Mouse (Mus musculus): ENCODE data around the gene Arih1. TPM values are rescaled to one million over a fixed set of nuclear protein-coding genes. Genes with fewer than 3 reads are reported as not detected.
A peak's percentile ranks its signal among the peaks of the same experiment; 100 is the strongest.

Arih1 gene
- polyA plus RNA-seq, 1 experiment from 2014 or later: 23.1 TPM

DNA sequence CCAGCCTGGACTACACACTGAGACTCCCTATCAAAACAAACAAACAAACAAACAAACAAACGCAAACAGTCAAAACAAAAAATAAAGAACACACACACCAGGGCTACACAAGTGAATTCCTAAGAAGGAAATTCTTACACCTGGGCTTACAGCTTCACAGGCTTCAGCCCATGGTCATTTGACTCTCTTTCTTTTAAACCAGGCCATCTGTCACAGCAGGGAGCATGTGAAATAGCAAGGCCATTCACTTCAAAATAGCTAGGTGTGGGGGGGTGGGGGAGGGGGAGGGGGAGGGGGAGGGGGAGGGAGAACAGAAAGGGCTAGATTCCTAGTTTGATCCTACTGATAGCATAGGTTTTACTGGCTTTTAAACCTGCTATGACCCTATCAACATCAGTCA lies 21.7 kb upstream of the Arih1 start:
- no peak for ATAC-seq

DNA sequence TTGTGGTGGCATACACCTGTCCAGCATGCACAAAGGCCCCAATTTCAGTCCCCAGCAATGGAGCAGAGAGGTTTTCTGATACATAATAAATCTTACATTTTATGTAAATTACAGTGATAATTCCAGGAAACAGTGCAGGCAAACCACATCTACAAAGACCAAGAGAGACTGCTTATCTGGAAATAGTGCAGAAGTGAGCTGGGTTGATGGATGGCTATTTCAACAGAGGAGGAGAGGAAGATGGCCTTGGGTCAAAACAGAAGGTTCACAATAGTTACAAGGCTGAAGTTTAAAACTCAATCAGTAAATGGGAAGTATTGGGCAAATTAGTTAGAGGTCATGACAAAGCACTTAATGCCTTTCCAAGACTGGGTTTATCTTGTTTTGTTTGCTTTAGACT lies 913 bp upstream of the Arih1 start:
- no peaks in the 10 kb centered on the region for H3K36me3 ChIP-seq
- peaks cover 26% of the 10 kb centered on the region for H3K4me1 ChIP-seq (replicated peaks)

More for the DNA sequence above, 21.7 kb upstream of the Arih1 start:
- H3K36me3 ChIP-seq: no peaks in the 10 kb centered on the region
- no peaks in the 10 kb centered on the region for H3K9me3 ChIP-seq
- no peaks in the 10 kb centered on the region for H3K4me1 ChIP-seq (replicated peaks)
- no peak overlapping the region for H3K4me2 ChIP-seq (replicated peaks)
- no peak overlapping the region for H3K4me3 ChIP-seq (replicated peaks)
- H3K9ac ChIP-seq (replicated peaks): no peak overlapping the region
- no peak overlapping the region for H3K27ac ChIP-seq
- WGBS: 69% methylated on average over 1 of the region's 1 CpGs
- H3K27me3 ChIP-seq: no peaks in the 10 kb centered on the region

DNA sequence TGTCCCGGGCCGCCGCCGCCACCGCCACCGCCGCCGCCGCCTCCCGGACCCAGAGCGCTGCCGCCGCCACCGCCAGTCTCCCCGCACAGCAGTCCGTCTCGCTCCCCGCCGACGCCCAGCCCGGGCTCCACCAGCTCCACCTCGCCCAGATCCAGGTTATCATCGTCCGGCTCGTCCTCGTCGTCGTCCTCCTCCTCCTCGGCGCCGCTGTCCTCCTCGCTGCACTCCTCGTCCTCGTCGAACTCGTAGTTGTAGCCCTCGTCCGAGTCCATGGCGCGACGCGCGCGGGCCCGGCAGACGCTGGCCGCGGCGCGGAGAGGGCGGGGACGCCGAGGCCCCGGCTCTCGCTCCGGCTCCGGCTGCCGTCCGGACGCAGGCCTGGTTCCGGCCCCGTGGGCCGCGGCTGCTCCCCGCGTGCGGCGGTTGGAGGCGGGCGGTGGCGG lies 321 bp downstream of the Arih1 start:
- Histone ChIP-seq H3K27me3 (no peaks in the 10 kb centered on the region), H3K4me3 (replicated peaks) (peak overlapping the region; percentile 100), H3K9me3 (no peaks in the 10 kb centered on the region), H3K4me1 (replicated peaks) (peaks cover 33% of the 10 kb centered on the region), H3K27ac (peak overlapping the region; percentile 100), H3K9ac (replicated peaks) (peak overlapping the region; percentile 99), H3K4me2 (replicated peaks) (peak overlapping the region; percentile 91), H3K36me3 (no peaks in the 10 kb centered on the region)
- peak; percentile 48 for ATAC-seq
- 0% methylated on average over 23 of the region's 71 CpGs for WGBS

More for the DNA sequence above, 913 bp upstream of the Arih1 start:
- H3K4me2 ChIP-seq (replicated peaks): peak overlapping the region; percentile 59
- H3K27ac ChIP-seq: peak overlapping the region; percentile 100
- peak overlapping the region; percentile 100 for H3K4me3 ChIP-seq (replicated peaks)
- no peak for ATAC-seq
- H3K9ac ChIP-seq (replicated peaks): peak overlapping the region; percentile 99
- H3K27me3 ChIP-seq: no peaks in the 10 kb centered on the region
- no peaks in the 10 kb centered on the region for H3K9me3 ChIP-seq

DNA sequence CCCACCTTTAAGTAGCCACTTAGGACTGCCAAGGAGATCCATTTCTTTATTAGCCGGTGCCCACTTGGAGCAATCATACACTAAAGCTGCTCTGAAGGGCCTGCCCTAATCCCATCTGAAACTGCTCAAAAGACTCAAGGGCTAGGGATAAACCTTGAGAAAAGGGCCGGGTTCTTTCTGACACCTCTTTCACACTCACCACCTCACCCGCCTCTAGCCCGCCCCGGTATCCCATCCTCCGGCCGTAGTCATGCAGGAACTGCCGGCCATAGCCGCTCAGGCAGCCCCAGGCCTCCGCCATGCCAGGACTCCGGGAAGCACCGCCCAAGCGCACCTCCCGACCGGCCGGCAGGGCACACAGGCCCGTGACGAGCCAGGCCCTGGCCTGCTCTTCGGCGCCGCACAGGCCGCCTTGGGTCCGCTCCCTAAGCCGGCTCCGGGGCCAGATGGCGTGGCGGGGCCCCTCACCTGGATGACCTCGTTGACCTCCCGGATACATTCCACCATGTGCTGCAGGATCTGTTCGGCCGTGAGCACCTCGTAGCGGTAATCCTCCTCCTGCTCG lies 825 bp downstream of the Arih1 start:
- Histone ChIP-seq H3K9ac (replicated peaks) (peak overlapping the region; percentile 99), H3K4me1 (replicated peaks) (peaks cover 33% of the 10 kb centered on the region), H3K4me2 (replicated peaks) (peak overlapping the region; percentile 91), H3K27me3 (no peaks in the 10 kb centered on the region), H3K36me3 (no peaks in the 10 kb centered on the region), H3K9me3 (no peaks in the 10 kb centered on the region), H3K27ac (peak overlapping the region; percentile 100), H3K4me3 (replicated peaks) (peak overlapping the region; percentile 100)
- peak; percentile 55 for ATAC-seq
- WGBS: under 1% methylated on average over 34 of the region's 34 CpGs

DNA sequence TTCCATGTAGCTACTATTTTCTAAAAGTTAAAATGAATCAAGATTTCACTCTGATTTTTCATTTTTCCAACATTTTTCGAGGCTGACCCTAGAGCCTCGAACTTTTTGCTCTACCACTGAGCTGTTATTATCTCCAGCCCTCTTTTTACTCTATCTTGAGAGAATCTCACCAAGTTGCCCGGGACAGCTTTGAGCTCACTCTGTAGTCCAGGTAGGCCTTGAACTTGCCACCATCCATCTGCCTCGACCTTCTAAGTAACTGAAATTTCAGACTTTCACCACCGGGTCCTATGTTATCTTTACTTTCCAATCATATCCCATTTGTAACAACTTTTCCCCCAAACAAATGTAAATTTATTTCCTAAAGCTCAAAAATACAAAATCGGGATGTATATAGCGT lies 1.7 kb downstream of the Arih1 start:
- H3K4me3 ChIP-seq (replicated peaks): peak overlapping the region; percentile 100
- H3K9ac ChIP-seq (replicated peaks): peak overlapping the region; percentile 99
- H3K36me3 ChIP-seq: no peaks in the 10 kb centered on the region
- H3K27ac ChIP-seq: no peak overlapping the region
- peaks cover 33% of the 10 kb centered on the region for H3K4me1 ChIP-seq (replicated peaks)
- H3K27me3 ChIP-seq: no peaks in the 10 kb centered on the region
- peak overlapping the region; percentile 91 for H3K4me2 ChIP-seq (replicated peaks)
- H3K9me3 ChIP-seq: no peaks in the 10 kb centered on the region
- no peak for ATAC-seq
- WGBS: 21% methylated on average over 7 of the region's 7 CpGs

DNA sequence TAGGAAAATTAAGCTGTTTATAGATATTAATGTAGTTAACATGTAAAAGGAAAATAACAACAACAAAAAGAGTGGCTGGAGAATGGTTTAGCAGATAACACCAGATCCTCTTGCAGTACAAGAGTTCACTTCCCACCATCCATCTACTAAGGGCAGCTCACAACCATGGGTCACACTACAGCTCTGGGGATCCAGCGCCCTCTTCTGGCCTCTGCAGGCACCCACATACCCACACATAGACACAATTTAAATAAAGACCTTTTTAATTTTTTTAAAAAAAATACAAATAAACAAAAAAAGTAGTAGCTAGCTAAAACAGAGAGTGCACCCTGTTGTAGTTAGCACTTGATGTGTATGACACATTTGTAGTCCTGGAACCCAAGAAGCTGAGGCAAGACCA lies 4.0 kb downstream of the Arih1 start:
- peaks cover 41% of the 10 kb centered on the region for H3K4me1 ChIP-seq (replicated peaks)
- H3K4me2 ChIP-seq (replicated peaks): peak overlapping the region; percentile 31; the same call in 1 of the 2 replicates
- no peak overlapping the region for H3K9ac ChIP-seq (replicated peaks)
- 37% methylated on average over 1 of the region's 1 CpGs for WGBS
- H3K9me3 ChIP-seq: no peaks in the 10 kb centered on the region
- H3K36me3 ChIP-seq: no peaks in the 10 kb centered on the region
- 0 out of 2 replicates have a peak overlapping the region, but pooled peaks have one; percentile 2 for H3K4me3 ChIP-seq (replicated peaks)
- no peak for ATAC-seq
- H3K27me3 ChIP-seq: no peaks in the 10 kb centered on the region
- no peak overlapping the region for H3K27ac ChIP-seq

DNA sequence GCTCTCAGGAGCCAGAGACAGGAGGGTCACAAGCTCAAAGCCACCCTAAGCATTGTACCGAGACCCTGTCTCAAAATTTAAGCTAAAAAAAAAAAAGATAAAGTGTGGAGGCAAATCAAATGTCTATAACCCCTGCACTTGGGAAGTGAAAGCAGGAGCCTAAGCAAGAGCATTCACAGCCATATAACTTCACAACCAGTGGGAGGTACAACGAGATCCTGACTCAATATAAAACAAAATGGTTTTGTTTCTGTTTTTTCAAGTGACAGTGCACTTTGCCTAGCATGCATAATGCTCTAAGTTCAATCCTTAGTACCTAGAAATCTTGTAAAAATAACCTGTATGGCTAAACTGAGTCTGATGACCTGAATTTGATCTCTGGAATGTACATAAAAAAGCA lies 9.8 kb downstream of the Arih1 start:
- Histone ChIP-seq H3K4me2 (replicated peaks) (no peak overlapping the region), H3K9ac (replicated peaks) (no peak overlapping the region), H3K4me1 (replicated peaks) (peaks cover 13% of the 10 kb centered on the region), H3K4me3 (replicated peaks) (no peak overlapping the region), H3K9me3 (no peaks in the 10 kb centered on the region), H3K27me3 (no peaks in the 10 kb centered on the region), H3K27ac (no peak overlapping the region), H3K36me3 (0 out of 2 replicates have a peak, but pooled peaks cover 8% of the 10 kb centered on the region)
- 97% methylated on average over 2 of the region's 2 CpGs for WGBS
- ATAC-seq: no peak

DNA sequence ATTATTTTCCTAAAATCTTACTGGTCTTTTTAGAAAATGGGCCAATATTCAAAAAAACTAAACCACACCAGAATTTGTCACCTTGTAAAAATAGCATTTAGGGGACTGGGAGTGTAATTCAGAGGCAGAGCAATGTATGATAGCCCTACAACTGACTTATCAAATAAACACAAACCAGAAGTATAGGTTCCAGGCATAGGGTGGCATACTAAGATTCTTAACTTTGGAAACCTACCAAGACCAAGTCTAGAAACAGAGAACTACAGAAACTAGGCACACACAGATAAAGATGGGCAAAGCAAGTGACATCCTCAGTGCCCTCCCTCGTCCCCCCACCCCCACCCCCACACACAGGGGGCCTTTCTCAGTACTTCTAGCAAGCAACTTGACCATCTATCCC lies 11.6 kb downstream of the Arih1 start:
- no peak overlapping the region for H3K4me2 ChIP-seq (replicated peaks)
- WGBS: 92% methylated on average over 1 of the region's 1 CpGs
- H3K9ac ChIP-seq (replicated peaks): no peak overlapping the region
- H3K4me3 ChIP-seq (replicated peaks): no peak overlapping the region
- H3K27ac ChIP-seq: no peak overlapping the region
- no peak for ATAC-seq
- peaks cover 12% of the 10 kb centered on the region for H3K4me1 ChIP-seq (replicated peaks)
- H3K27me3 ChIP-seq: no peaks in the 10 kb centered on the region
- no peaks in the 10 kb centered on the region for H3K9me3 ChIP-seq
- H3K36me3 ChIP-seq: 0 out of 2 replicates have a peak, but pooled peaks cover 8% of the 10 kb centered on the region

DNA sequence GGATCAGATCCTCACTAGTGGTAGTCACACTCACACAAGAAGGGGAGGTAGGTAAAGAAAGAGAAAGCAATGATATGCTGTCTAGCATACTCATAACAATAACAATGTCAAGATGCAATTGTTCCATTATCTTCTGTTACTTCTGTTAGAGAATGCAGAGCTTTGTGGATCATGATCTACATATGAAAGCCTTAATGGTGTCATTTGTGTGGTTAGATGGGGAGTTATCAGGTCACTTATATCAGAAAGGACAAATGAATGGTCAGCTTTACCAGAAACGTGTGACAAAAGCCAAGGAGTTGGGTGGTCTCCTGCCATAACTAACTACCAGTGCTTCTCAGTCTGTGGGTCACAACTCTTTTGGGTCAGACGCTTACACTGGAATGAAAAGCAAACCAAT lies 13.2 kb downstream of the Arih1 start:
- no peaks in the 10 kb centered on the region for H3K27me3 ChIP-seq
- 0 out of 2 replicates have a peak, but pooled peaks cover 8% of the 10 kb centered on the region for H3K36me3 ChIP-seq
- WGBS: 71% methylated on average over 2 of the region's 2 CpGs
- H3K4me3 ChIP-seq (replicated peaks): no peak overlapping the region
- ATAC-seq: no peak
- no peaks in the 10 kb centered on the region for H3K9me3 ChIP-seq
- no peak overlapping the region for H3K9ac ChIP-seq (replicated peaks)
- H3K4me1 ChIP-seq (replicated peaks): peaks cover 8% of the 10 kb centered on the region; the same call in 1 of the 2 replicates
- no peak overlapping the region for H3K27ac ChIP-seq
- no peak overlapping the region for H3K4me2 ChIP-seq (replicated peaks)

DNA sequence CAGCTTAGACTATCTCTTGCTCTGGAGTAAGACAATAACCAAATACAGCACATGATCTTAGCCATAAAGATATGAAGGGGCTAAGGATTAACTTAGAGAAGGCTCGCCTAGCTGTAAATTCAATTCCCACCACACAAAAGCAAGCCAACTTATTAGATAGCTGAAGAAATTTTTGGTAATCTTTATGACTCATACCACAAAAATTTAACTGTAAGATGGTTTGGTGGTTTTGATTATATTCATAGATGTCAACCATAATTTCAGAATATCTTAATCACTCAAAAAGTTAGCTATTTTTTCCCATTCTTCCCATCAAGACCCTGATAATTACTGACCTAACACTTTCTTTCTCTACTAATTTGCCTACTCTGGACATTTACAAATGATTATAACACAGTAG lies 17.0 kb downstream of the Arih1 start:
- ATAC-seq: no peak
- WGBS: 84% methylated on average over 1 of the region's 1 CpGs
- no peak overlapping the region for H3K4me2 ChIP-seq (replicated peaks)

DNA sequence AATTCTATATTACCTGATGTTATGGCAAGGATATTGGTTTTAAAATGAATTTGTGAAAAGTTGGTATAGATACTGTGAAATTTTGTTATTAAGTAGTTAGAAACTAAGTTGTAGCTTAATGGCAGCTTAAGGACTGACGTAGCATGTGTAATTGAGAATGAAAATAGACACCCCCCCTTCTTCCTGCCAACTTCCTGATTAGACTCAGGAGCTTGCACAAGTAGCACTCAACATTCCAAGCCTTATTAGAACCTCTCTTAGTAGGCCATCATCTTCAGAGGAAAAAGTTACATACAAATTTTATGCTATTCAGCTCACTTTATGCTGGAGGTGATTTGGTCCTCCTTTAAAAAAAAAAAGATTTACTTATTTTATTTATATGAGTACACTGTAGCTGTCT lies 22.1 kb downstream of the Arih1 start:
- Histone ChIP-seq H3K9ac (replicated peaks) (no peak overlapping the region), H3K4me2 (replicated peaks) (no peak overlapping the region), H3K9me3 (no peaks in the 10 kb centered on the region), H3K4me3 (replicated peaks) (no peak overlapping the region), H3K27me3 (no peaks in the 10 kb centered on the region), H3K27ac (no peak overlapping the region), H3K4me1 (replicated peaks) (no peaks in the 10 kb centered on the region), H3K36me3 (no peaks in the 10 kb centered on the region)
- ATAC-seq: no peak
- 89% methylated on average over 1 of the region's 1 CpGs for WGBS

More for the DNA sequence above, 17.0 kb downstream of the Arih1 start:
- Histone ChIP-seq H3K27me3 (no peaks in the 10 kb centered on the region), H3K27ac (no peak overlapping the region), H3K4me1 (replicated peaks) (0 out of 2 replicates have a peak, but pooled peaks cover 3% of the 10 kb centered on the region), H3K9ac (replicated peaks) (no peak overlapping the region), H3K4me3 (replicated peaks) (no peak overlapping the region), H3K36me3 (0 out of 2 replicates have a peak, but pooled peaks cover 8% of the 10 kb centered on the region), H3K9me3 (no peaks in the 10 kb centered on the region)

DNA sequence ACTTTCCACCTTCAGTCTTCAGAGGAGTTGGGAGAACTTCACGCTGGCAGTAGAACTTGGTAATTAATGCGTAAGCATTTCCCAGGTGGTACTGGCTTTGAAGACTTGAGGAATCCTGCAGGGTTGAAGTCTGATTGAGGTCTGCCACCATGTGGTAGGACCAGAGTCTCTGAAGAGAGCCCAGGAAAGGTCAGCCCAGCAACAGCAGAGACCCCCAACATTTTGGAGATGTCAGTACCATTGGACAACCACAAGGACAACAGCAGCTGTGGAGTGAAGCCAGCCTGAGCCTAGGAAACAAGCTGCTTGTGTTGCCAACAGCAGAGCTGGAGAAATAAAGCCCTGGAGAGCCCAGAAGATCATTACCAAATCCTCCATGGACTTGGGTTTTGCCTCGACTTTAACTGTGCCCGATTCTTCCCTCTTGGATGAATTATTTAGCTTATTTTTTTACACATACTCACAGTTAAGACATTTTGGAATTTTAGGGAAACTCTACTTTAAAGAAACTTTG lies 27.4 kb downstream of the Arih1 start:
- H3K27ac ChIP-seq: no peak overlapping the region
- H3K9me3 ChIP-seq: no peaks in the 10 kb centered on the region
- no peak overlapping the region for H3K4me3 ChIP-seq (replicated peaks)
- ATAC-seq: no peak
- no peaks in the 10 kb centered on the region for H3K27me3 ChIP-seq
- no peak overlapping the region for H3K9ac ChIP-seq (replicated peaks)
- H3K4me2 ChIP-seq (replicated peaks): no peak overlapping the region
- H3K36me3 ChIP-seq: no peaks in the 10 kb centered on the region
- WGBS: 80% methylated on average over 4 of the region's 4 CpGs
- 0 out of 2 replicates have a peak, but pooled peaks cover 4% of the 10 kb centered on the region for H3K4me1 ChIP-seq (replicated peaks)
